Mouse (Mus musculus) retina, postnatal 7 days (tissue): ENCODE results near the gene Dtymk.
A peak's percentile ranks its signal among the peaks of the same experiment; 100 is the strongest.
"Not testable (repeated sequence)": the region's sequence is repeated elsewhere in the genome, so short reads cannot be mapped to it uniquely, and the experiment has no call there.

Experiments used
- DNase-seq: peaks from one replicate; pipeline ENCODE4 v3.0.0-alpha.2; 2012; ENCODE audit warnings: low read depth, low spot score

The Dtymk gene

DNA sequence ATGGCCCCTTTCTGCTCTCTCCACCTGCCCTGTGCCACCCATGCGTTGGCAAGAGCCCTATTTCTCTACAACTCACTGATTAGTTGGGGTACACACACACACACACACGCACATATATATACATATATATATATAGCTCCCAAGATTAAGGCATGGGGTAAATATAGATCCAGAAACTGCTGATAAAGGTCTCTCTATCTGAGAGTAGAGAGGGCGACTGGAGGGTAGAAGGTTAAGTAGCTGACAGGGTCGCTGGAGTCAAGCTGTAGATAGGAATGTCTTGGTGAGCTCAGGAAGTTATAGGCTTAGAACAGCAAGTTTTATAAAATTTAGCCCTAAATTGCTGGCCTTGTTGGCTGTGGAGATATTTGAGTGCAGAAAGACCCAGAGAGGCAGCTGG, 3.1 kb upstream of the Dtymk start:
- DNase-seq: no peak

DNA sequence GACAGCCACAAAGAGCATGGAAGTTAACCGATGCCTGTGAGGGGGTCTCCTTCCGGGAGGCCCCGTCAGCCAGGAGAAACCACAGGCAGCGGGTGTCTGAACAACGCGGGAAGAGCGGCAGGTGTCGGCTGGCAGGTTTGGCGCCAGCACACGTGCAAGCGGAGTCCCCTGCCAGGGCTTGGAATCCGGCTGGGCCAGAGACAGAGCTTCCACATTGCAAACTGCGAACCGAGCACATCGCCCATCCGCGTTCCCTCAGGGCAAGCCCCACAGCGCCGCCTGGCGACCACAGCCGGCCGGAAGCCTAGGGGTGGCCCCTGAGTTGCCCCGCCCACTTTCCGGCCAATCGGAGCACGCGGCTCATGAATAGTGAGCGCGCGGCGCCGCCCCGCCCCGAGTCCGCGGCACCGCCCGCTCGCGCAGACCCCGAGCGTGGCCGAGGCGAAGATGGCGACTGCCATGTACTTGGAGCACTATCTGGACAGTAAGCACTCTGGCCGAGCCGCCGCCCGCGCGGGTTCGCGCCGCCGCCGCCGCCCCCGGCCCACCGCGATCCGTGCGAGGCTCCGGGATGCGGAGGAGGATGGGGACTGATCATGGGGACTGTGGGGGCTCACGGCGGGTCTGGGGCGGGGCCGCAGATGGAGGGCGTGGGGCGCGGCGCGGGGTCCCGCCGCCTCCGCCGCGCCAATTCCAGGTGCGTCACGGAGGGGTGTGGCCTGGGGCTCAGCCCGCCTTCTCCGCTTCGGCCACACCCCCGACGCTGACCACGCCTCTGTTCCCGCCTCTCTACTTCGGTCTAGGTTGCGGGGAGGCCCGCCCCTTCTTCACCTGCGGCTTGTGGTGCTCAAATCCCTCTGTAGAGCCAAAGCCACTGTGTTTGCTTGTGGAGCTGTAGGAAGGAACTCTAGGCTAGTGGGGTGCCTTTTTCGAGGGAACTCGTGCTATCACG, 2.1 kb upstream of the Dtymk start, which contains the start of gene Ing5:
TSS of gene Ing5 (plus strand) at position 410 of the 952 bp plus-strand sequence.
- peak; percentile 98 for DNase-seq

DNA sequence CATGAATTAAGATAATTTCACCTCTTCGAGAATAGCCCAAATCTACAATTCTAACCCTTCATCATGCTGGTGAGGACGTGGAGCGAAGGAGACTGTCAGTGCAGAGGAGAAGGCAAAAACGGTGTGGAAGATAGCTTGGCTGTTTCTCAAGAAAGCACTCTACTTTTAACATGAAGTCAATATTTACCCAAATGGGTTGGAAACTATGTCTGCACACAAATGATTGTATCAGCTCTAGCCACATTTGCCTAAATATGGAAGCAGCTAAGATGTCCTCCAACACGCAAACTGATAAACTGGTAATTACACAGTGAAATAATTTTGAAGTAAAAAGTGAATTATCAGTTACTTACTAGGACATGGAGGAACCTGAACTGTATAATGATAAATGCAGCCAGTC, 1.0 kb upstream of the Dtymk start:
- no peak for DNase-seq

DNA sequence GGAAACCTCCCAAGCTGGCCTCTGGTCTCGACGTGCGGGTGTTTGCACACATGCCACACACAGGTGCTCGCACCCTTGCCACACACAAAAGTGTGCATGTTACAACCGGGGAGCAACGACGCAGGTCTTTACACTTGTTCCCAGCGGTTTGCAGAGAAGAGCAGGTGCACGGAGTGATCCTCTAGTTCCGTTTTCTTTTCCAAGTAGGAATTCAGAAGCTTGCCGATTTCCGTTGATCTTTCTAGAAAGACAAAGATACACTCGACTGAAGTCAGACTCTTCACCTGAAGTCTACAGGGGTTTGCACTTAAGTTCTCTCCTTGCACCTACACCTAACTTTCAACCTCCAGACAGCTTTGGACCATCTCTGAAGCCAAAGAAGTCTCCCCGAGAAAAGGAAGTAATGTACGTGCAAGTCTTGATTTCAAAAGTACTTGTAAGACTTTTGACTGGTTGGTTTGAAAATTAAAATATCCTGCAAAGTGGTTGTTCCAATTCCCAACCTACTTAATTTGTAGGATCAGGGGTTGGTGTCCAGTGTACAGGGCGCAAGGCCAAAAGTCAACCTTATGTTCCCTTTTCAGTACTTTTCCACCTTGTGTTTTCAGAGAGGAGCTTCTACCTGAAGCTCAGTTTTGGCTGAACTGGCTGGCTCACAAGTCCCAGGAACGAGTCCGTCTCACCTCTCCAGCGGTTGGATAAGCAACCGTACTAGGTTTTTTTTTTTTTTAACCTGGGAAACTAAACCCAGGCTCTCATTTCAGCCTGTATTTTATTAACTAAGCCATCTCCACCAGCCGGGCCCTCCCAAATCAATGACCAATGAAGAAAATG, 847 bp downstream of the Dtymk start:
- DNase-seq: no peak

DNA sequence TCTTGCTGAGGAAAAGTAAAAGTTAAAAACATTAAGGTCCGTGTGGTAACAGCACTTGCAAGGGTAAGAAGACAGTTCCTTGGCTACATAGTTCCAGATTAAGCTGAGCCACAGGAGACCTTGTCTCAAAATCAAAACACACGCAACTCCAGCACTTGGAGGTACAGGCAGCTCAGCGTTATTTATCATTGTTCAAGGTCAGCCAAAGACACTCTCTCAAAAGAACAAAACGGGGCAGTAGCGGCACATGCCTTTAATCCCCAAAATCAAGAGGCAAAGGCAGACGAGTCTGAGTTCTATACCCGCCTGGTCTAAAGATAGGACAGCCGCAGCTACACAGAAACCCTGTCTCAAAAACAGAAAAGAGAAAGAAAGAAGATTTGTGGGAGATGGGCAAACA, 5.8 kb downstream of the Dtymk start:
- no peak for DNase-seq

DNA sequence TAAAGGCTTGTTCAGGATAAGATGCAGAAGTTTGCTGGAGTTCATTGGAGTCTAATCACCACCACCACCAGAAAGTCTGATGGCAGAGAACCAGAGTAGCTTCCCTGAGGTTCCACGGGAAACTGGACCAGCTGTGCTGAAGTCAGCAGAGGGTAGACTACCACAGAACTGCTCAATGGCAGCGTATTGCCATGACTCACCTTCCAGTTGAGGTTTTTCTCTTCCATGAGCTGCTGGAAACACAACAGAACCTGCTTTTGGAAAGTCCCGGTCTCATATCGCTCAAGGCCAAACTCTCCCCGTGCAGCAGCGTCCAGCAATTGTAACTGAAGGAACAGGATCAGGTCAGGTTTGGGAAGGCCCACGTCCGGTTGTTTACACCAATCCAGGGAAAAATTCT, 7.2 kb downstream of the Dtymk start:
- no peak for DNase-seq

DNA sequence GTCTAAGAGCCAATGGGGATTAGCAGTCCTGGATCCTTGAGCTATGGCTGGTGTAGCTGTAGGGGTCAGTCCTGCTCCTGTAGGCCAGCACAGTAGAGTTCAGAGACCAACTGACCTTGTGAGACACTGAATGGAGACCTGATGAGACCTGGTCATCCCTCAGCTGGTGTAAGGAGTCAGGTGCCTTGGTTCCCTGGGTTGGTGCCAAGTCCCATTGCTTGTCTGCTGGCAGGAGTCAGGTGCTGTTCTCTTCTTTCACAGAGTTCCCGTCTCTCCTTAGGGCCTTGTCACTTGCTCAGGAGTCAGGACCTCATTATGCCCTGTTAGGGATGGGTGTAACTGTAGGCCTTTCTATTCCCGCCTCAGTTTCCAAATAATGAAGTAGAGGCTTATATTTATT, 14.8 kb downstream of the Dtymk start:
- no peak for DNase-seq

DNA sequence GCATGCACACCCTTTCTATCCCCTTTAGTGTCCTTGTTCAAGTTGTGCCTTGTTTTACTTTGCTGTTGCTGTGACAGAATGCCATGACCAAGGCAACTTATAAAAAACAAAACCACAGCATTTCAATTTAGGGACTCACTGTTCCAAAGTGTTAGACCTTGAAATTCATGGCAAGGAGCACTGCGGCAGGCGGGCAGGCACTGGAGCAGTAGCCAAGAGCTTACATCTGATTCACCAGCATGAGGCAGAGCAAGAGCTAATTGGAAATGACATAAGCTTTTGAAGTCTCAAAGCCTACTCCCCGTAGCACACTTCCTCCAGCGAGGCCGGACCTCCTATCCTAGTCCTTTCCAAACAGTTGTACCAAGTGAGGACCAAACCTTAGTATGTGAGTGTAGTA, 25.0 kb downstream of the Dtymk start:
- DNase-seq: no peak

DNA sequence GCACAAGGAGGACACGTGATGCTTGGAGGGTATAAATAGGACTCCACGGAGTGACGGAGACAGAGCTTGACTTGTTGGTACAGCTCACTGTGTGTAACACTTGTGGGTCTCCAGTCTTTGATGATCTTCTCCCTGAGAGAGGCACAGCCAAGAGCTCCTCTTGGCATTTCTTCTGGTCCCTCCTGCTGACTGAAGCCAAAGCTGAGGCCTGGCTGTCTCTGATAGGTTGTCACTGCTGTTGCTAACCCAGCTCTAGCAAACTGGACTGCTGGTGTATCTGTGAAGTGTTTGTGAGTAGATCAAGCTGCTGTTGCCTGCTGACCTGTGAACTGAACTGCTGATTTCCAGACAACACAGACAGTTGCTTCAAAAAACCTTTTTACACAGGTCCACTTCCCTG, 31.8 kb downstream of the Dtymk start:
- DNase-seq: no peak

DNA sequence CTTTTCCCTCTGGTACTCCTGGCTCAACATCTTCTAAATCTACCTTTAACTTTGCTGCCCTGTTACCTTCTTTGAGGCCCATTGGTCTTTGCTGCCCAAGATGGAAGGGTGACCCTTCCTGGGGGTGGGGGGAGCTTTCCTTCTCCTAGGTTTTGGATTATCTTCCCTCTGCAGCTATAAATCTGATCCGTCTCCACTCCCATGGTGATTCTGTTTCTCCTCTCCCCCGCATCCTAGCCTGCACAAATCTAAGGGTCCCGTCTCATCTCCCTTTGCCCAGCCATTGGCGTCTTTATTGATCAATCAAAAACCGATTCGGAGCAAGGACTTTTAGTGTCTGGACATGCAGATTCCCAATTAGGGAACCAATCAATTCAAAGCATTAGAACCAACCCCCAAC, 34.1 kb downstream of the Dtymk start:
- DNase-seq: no peak

DNA sequence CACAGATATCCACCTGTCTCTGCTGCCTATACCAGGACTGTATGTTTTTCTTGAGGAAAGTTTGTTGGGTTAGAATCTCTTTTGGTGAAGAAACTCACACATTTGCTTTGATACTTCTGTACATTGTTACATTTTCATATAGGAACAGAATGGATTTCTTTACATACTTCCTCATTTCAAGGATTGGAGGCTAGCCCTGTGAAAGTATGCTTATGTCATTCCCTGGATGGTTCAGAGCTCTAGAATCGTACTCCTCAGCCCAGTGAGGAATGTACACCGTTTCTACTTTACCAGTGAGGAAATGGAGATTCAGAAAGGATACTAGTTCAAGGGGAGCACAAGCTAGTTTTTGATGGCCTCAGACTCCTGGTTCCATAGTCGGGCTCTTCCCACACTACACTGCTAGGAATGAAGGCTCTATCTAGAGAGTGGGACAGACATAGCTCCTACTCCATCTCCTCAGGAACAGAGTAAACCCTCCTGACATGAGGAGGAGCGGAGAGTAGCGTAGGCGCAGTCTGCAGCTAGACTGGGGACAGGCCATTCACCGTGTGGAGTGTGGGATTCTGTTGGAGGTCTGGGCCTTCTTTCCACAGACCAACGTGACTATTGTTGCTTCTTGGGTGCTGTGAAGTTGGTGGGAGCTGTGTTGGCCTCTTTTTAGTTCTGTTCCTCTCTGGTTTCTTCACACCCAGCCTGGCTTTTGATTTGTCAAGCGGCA, 36.7 kb downstream of the Dtymk start:
- no peak for DNase-seq

DNA sequence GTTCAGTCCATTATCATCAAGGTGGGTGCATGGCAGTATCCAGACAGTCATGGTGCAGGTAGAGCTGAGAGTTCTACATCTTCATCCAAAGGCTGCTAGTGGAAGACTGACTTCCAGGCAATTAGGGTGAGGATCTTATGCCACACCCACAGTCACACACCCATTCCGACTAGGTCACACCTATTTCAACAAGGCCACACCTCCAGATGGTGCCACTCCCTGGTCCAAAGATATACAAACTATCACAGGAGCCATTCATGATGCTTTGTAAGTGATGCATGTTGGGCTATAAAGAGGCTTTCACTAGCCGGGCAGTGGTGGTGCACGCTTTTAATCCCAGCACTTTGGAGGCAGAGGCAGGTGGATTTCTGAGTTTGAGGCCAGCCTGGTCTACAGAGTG, 38.2 kb downstream of the Dtymk start:
- DNase-seq: not testable (repeated sequence)

DNA sequence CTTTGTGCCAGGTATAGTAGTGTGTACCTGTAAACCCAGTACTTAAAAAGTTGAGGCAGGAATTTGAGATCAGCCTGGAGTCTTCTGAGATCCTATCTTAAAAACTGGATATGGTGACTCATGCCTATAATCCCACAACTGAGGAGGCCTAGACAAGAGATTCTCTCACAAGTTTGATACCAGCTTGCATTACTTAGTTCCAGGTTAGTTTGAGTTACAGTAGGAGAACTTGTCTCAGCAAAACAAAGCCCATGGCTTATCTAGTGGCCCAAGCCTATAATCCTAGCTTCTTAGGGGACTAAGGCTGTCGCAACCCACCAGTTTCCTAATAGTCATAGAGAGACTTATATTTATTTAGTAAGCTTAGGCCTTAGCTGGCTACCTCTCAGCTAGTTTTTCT, 41.7 kb downstream of the Dtymk start:
- DNase-seq: no peak

DNA sequence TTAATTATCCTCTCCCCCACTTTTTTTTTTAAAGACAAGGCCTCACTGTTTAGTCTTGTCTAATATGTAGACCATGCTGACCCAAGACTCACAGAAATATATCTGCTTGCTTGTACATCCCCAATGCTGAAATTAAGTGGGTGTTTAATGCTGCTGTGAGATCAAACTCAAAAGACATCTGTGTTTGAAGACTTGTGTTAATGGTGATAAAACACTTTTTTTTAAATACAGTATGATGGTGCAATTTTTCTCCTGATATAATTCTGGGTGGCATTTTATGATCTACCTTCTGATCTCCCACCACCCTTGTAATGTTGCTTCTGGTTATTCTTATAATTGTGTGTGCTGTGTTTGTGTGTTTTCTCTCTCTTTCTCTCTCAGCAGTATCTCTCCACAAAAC, 45.6 kb downstream of the Dtymk start:
- no peak for DNase-seq

DNA sequence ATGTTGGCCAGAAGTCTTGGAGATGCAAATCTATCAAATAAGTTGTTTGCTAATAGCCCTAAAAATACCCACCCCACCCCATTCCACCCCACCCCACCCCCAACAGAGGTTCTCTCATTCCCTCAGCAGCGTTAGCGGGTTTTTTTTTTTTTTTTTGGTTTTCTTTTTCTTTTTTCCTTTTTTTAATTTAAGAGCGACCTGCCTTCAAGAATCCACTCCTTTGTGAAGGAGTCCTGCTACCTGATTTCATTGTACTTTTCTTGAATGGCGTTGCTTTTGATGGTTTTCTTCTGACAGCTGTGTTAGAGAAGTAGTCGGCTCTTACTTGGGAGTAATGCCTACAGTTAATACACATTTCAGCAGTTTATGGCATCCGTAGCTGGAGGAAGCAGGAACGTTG, 46.1 kb downstream of the Dtymk start:
- no peak for DNase-seq

DNA sequence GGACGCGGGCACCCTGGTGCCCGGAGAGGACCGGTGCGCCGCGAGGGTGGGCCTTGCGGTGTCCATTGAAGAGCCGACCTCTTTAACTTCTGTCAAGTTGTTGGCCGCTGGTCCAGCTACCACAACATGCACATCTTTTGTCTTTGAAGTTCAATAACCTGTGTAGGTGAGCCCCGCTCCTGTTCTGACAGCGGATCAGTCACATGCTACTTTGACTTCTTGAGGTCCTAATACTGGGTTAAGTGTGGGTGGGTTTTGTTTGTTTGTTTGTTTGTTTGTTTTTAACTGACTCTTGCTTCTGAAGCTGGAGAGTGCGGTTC, 46.5 kb downstream of the Dtymk start:
- DNase-seq: no peak

DNA sequence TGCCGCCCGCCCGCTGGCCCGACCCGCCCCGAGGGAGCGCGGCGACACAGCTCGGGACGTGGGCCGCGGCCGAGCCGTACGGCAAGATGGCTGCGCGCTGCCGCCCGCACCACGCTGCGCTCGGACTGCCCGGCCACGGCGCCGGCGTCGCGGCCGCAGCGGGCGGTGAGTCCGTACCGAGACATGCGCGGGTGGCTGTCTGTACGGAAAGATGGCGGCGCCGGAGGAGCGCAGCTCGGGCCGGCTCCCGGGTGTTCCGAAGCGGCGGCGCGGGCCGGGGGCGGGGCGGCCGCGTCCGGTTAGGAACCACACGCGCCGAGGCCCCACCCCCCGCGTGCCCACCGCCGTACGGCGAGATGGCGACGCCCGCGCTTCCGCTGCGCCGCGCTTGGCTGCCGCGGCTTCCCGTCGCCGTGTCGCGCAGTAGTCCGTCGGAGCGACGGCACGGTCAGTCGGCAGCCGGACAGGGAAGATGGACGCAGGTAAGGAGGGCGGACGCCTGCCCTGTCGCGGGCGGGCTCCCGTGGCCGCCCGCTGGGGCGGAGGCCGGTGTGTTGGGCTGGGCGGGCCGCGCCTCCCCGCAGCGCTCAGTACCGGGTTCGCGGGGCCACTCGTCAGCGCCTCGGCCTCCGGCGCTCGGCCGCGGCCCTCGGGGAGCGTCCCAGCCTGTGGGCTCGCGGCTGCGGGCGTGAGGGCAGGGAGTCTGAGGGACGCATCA, 47.0 kb downstream of the Dtymk start, which contains the start of gene Thap4:
TSS of gene Thap4 (minus strand) at position 292 of the 718 bp plus-strand sequence.
- peak; percentile 84 for DNase-seq

DNA sequence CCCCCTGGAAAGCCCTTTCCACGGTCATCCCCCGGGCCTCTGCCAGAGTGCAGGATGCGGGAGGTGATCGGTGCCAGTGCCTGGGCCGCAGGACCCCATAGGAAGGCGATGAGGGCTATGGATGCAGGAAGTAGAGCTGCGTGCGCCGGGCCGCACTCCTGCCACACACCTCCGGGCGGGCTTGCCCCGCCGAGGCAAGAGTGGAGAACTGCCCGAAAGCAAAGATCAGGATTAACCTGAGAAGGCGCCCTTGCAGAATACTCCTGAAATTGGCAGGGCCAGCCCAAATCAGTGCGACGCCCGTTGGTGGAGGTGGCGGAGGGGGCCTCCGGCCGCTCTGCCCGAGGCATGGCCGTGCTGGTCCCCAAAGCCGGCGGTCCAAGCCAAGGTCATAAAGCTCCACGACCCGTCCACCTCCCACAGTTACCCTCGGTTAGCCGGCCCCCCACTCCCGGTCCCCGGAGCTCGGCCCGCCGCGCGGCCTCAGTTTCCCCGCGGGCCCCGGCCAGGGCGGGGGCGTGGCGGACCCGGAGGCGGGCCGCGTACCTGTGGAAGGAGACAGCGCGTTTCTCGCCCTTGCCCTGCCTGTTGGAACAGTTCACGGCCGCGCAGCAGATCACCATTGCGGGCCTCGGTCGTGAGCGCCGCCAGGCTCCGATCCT, 47.7 kb downstream of the Dtymk start:
- DNase-seq: no peak

DNA sequence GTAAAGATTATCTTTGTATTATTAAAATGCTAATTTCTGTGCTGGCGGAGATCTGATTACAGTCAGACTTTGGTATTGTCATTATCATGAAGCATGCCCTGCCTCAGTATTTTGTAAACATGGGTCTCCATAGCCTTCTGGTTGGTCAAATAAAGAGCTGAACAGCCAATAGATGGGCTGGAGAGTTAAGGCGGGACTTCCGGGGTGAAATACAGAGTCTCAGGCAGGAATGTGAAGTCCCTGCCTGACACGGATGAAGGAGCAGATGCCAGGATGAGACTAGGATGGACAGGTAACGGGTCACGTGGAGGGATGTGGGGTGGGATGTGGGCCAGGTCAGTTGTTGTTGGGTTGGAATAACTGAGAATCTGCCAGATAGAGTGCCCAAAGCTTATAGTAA, 50.4 kb downstream of the Dtymk start, which contains the start of gene Atg4b:
TSS of gene Atg4b (plus strand) at position 211 of the 400 bp plus-strand sequence.
- no peak for DNase-seq

DNA sequence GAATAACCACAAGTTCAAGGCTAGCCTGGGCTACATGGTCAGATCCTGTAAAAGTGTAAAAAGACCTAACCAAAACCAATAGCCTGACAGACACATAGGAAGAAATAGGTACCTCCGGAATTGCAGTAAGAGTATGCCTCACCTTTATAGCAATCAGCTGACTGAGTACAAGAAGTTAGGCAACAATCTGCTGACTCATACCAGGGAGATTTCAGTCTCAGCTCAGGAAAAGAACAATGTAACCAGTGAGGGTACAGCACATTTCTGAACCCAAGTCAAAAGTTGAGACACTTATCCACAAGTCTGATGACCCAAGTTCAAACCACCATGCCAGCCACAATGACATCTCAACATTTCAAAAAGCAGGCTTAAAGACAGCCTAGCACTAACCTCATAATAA, 53.2 kb downstream of the Dtymk start:
- no peak for DNase-seq

DNA sequence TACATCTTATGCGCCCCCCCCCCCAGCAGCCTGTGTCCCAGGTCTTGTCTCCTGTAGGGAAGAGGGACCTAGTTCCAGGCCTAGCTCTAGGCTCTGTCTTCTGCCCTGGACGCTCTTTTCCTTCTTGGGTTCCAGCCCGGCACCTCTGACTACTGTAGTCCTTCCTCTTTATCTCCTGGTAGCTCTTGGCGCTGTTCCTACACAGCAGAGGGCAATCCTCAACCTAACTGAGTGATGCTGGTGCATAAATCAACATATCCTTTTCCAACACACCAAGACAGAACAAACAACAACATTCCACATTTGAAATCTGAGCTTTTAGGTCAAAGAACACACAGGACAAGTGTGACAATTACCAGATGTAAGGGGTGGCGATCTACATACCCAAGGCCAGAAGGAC, 55.6 kb downstream of the Dtymk start:
- DNase-seq: no peak
